Mouse (Mus musculus): ENCODE measurements around the gene Galnt16. TPM values are rescaled to one million over a fixed set of nuclear protein-coding genes. Genes with fewer than 3 reads are reported as not detected.

The Galnt16 gene
- polyA plus RNA-seq (2016; fragmentation: Nextera tagmentation; extraction: Ambion mirVana): 17.7 and 18.9 TPM in 2 replicates

DNA sequence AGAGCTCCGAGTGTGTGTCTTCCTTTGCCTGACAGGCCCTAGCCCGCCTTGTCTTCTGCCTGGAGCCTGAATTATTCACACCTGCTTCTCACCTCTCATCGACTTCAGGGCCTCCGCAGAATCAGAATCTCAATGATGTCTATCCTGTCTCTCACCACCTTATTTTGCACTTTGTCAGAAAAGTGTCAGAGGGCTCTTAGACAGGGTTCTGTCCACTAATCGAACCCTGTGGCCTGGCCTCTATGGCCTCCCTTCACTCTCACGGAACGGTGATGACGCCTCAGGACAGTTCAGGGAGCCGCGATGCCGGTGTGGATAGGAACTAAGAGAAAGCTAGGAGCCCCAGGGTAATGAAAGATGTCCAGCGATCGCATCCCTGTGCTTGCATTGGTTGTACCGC is at the start of gene Galnt16:
TSS of gene Galnt16 (plus strand) at position 301 of the 400 bp plus-strand sequence.
- DNase-seq (ENCODE audit: low spot score): no peak
- Histone ChIP-seq H3K4me3 (peak within 1 kb of the TSS; percentile 89), H3K27ac (peak within 1 kb of the TSS; percentile 93), H3K9me3 (no peaks in the 10 kb centered on the region), H3K36me3 (no peaks in the 10 kb centered on the region), H3K4me1 (replicated peaks) (peaks cover 40% of the 10 kb centered on the region), H3K27me3 (ENCODE audit: insufficient read depth, poor library complexity, severe bottlenecking) (peaks cover 80% of the 10 kb centered on the region)
- WGBS: 4% methylated on average over 14 of the region's 14 CpGs

DNA sequence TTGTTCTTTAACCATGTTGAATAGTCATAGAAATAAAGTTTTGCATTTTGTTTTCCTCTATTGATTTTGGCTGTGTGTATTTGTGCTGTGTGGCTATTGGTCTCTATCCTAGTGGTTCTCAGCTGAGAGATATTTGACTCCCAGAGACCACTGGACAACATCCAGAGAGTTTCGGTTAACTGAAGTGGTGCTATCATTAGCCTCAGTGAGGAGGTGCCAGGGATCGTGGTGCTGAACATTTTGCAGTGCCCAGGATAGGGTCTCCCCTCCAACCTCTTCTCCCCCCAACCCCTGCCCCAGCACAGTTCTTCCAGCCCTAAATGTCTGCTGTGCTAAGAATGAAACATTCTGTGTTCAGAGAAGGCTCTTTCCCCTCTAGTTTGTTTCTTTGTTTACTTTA is 47.9 kb upstream of the Galnt16 start:
- no peaks in the 10 kb centered on the region for H3K4me1 ChIP-seq (replicated peaks)
- H3K36me3 ChIP-seq: 0 out of 2 replicates have a peak, but pooled peaks cover 5% of the 10 kb centered on the region
- H3K27me3 ChIP-seq (ENCODE audit: insufficient read depth, poor library complexity, severe bottlenecking): no peaks in the 10 kb centered on the region
- H3K9me3 ChIP-seq: no peaks in the 10 kb centered on the region
- no peak overlapping the region for H3K4me3 ChIP-seq
- DNase-seq (ENCODE audit: low spot score): no peak
- no peak overlapping the region for H3K27ac ChIP-seq
- 94% methylated on average over 2 of the region's 2 CpGs for WGBS

- 86% methylated on average over 4 of the region's 4 CpGs for WGBS
- Histone ChIP-seq H3K4me3 (no peak overlapping the region), H3K27ac (no peak overlapping the region), H3K36me3 (peaks cover 17% of the 10 kb centered on the region), H3K9me3 (no peaks in the 10 kb centered on the region), H3K4me1 (replicated peaks) (no peaks in the 10 kb centered on the region), H3K27me3 (ENCODE audit: insufficient read depth, poor library complexity, severe bottlenecking) (no peaks in the 10 kb centered on the region)
- DNase-seq (ENCODE audit: low spot score): no peak
Observed at GRCm38 (mm10) chr12:80471926-80472325, 46.2 kb upstream of the Galnt16 start.

- Histone ChIP-seq H3K36me3 (peaks cover 14% of the 10 kb centered on the region), H3K9me3 (no peaks in the 10 kb centered on the region), H3K4me1 (replicated peaks) (no peaks in the 10 kb centered on the region), H3K4me3 (no peak overlapping the region), H3K27ac (no peak overlapping the region), H3K27me3 (ENCODE audit: insufficient read depth, poor library complexity, severe bottlenecking) (no peaks in the 10 kb centered on the region)
- WGBS: 84% methylated on average over 3 of the region's 3 CpGs
- no peak for DNase-seq (ENCODE audit: low spot score)
Observed at GRCm38 (mm10) chr12:80473731-80474130, 44.3 kb upstream of the Galnt16 start.

GRCm38 (mm10) chr12:80479986-80480385 is 38.1 kb upstream of the Galnt16 start:
- Histone ChIP-seq H3K4me3 (no peak overlapping the region), H3K36me3 (peaks cover 58% of the 10 kb centered on the region), H3K9me3 (no peaks in the 10 kb centered on the region), H3K4me1 (replicated peaks) (0 out of 2 replicates have a peak, but pooled peaks cover 3% of the 10 kb centered on the region), H3K27me3 (ENCODE audit: insufficient read depth, poor library complexity, severe bottlenecking) (no peaks in the 10 kb centered on the region), H3K27ac (no peak overlapping the region)
- DNase-seq (ENCODE audit: low spot score): no peak
- WGBS: 86% methylated on average over 3 of the region's 3 CpGs

DNA sequence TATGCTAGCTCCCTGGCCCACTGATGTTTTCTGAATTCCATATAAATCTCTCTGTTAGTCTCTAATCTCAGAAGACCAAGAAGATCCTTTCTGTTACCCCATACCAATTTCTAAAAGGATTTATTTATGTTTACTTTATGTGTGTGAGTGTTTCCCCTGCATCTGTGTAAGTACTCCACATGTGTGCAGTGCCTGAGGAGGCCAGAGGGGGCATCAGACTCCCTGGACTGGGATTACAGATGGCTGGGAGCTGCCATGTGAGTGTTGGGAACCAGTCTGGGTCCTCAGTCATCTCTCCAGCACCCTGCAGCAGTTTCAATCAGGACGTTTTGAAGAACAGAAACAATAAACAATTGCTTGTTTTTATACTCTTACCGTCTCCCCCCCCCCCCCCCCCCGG is 34.7 kb upstream of the Galnt16 start:
- H3K9me3 ChIP-seq: no peaks in the 10 kb centered on the region
- H3K36me3 ChIP-seq: peaks cover 74% of the 10 kb centered on the region
- no peaks in the 10 kb centered on the region for H3K27me3 ChIP-seq (ENCODE audit: insufficient read depth, poor library complexity, severe bottlenecking)
- no peak overlapping the region for H3K4me3 ChIP-seq
- H3K27ac ChIP-seq: no peak overlapping the region
- 72% methylated on average over 3 of the region's 3 CpGs for WGBS
- 0 out of 2 replicates have a peak, but pooled peaks cover 5% of the 10 kb centered on the region for H3K4me1 ChIP-seq (replicated peaks)
- DNase-seq (ENCODE audit: low spot score): no peak

GRCm38 (mm10) chr12:80493311-80493710 is 24.8 kb upstream of the Galnt16 start:
- Histone ChIP-seq H3K4me3 (no peak overlapping the region), H3K27ac (no peak overlapping the region), H3K4me1 (replicated peaks) (no peaks in the 10 kb centered on the region), H3K27me3 (ENCODE audit: insufficient read depth, poor library complexity, severe bottlenecking) (no peaks in the 10 kb centered on the region), H3K36me3 (peaks cover 69% of the 10 kb centered on the region), H3K9me3 (no peaks in the 10 kb centered on the region)
- 95% methylated on average over 5 of the region's 5 CpGs for WGBS
- DNase-seq (ENCODE audit: low spot score): no peak

DNA sequence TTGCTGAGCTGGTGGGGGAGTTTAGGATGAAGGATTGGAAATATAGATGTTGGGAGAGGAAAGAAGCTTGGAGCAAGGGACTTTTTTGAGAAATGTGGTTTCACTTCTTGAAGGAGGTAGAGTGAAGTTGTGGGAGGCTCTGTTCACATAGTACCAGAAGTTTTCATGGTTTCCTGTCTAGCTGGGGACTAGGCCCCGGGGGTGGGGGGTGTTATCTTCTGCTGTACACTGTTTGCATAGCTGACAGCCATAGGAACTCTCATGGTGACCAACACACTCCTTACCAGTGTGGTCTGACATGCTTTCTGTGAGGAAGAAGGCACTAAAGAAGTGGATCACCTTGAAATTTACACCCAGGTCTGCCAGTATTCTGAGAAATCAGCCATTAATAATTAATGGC is 22.4 kb upstream of the Galnt16 start:
- Histone ChIP-seq H3K27ac (no peak overlapping the region), H3K36me3 (peaks cover 45% of the 10 kb centered on the region), H3K9me3 (no peaks in the 10 kb centered on the region), H3K27me3 (ENCODE audit: insufficient read depth, poor library complexity, severe bottlenecking) (no peaks in the 10 kb centered on the region), H3K4me1 (replicated peaks) (no peaks in the 10 kb centered on the region), H3K4me3 (no peak overlapping the region)
- WGBS: 83% methylated on average over 1 of the region's 1 CpGs
- no peak for DNase-seq (ENCODE audit: low spot score)

GRCm38 (mm10) chr12:80498356-80498755 is 19.7 kb upstream of the Galnt16 start:
- DNase-seq (ENCODE audit: low spot score): no peak

DNA sequence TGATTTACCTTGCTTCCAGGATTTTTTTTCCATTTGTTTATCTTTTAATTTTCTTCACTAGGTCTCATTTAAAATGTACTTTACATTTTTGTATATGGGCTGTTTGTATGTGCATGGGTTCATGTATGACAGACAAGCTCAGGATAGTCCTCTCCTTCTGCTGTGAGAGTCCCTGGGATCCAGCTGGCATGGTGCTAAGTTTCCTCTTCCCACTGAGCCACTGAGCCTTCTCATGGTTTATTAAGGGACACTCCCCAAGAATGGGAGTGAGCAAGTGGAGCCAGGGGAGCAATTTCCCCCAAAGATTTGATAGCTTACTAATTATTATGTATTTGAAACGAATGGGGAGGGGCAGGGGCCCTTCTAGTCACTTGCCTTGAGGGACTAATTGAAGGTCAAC is 17.6 kb upstream of the Galnt16 start:
- Histone ChIP-seq H3K27ac (no peak overlapping the region), H3K36me3 (peaks cover 15% of the 10 kb centered on the region; the same call in 1 of the 2 replicates), H3K9me3 (no peaks in the 10 kb centered on the region), H3K4me3 (no peak overlapping the region), H3K4me1 (replicated peaks) (no peaks in the 10 kb centered on the region), H3K27me3 (ENCODE audit: insufficient read depth, poor library complexity, severe bottlenecking) (no peaks in the 10 kb centered on the region)
- DNase-seq (ENCODE audit: low spot score): no peak
- WGBS: 56% methylated on average over 1 of the region's 1 CpGs

More at GRCm38 (mm10) chr12:80498356-80498755, 19.7 kb upstream of the Galnt16 start:
- H3K27ac ChIP-seq: no peak overlapping the region
- H3K4me3 ChIP-seq: no peak overlapping the region
- no peaks in the 10 kb centered on the region for H3K9me3 ChIP-seq
- peaks cover 22% of the 10 kb centered on the region for H3K36me3 ChIP-seq
- H3K4me1 ChIP-seq (replicated peaks): no peaks in the 10 kb centered on the region
- WGBS: 63% methylated on average over 4 of the region's 4 CpGs
- H3K27me3 ChIP-seq (ENCODE audit: insufficient read depth, poor library complexity, severe bottlenecking): no peaks in the 10 kb centered on the region

DNA sequence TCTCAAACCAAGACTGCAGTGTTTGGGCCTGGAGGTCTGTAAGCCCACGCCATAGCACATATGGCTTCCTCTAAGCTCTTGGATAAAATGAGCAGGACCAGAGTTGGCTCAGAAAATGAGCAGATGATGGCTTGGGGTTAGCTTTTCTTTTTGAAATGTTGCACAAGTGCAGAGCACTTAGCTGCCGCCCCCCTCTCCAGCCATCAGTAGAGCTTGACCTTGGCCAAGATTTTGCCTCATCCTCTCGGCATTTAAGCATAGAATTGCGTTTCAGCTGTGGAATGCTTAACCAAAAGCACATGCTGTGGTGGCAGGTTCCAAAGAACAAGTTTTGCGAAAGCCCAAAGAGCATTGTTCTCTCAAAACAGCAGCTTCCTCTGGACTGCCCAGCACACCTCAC is 13.4 kb upstream of the Galnt16 start:
- Histone ChIP-seq H3K4me3 (no peak overlapping the region), H3K27me3 (ENCODE audit: insufficient read depth, poor library complexity, severe bottlenecking) (no peaks in the 10 kb centered on the region), H3K27ac (no peak overlapping the region), H3K4me1 (replicated peaks) (peaks cover 19% of the 10 kb centered on the region), H3K36me3 (0 out of 2 replicates have a peak, but pooled peaks cover 3% of the 10 kb centered on the region), H3K9me3 (no peaks in the 10 kb centered on the region)
- WGBS: 79% methylated on average over 5 of the region's 5 CpGs
- no peak for DNase-seq (ENCODE audit: low spot score)

GRCm38 (mm10) chr12:80507041-80507745 is 10.9 kb upstream of the Galnt16 start:
- peaks cover 19% of the 10 kb centered on the region for H3K4me1 ChIP-seq (replicated peaks)
- no peaks in the 10 kb centered on the region for H3K27me3 ChIP-seq (ENCODE audit: insufficient read depth, poor library complexity, severe bottlenecking)
- no peaks in the 10 kb centered on the region for H3K9me3 ChIP-seq
- H3K4me3 ChIP-seq: no peak overlapping the region
- 59% methylated on average over 14 of the region's 14 CpGs for WGBS
- H3K27ac ChIP-seq: peak overlapping the region; percentile 69
- H3K36me3 ChIP-seq: no peaks in the 10 kb centered on the region
- no peak for DNase-seq (ENCODE audit: low spot score)

- under 1% methylated on average over 25 of the region's 25 CpGs for WGBS
- H3K36me3 ChIP-seq: no peaks in the 10 kb centered on the region
- H3K4me3 ChIP-seq: peak overlapping the region; percentile 89
- H3K4me1 ChIP-seq (replicated peaks): peaks cover 41% of the 10 kb centered on the region
- DNase-seq (ENCODE audit: low spot score): peak; percentile 73
- peak overlapping the region; percentile 93 for H3K27ac ChIP-seq
- peaks cover 80% of the 10 kb centered on the region for H3K27me3 ChIP-seq (ENCODE audit: insufficient read depth, poor library complexity, severe bottlenecking)
- H3K9me3 ChIP-seq: no peaks in the 10 kb centered on the region
Observed at GRCm38 (mm10) chr12:80518393-80518756, 298 bp downstream of the Galnt16 start.
